Mouse (Mus musculus) embryonic facial prominence, embryonic 15.5 days (tissue): ENCODE measurements around the gene Plin3. TPM values are rescaled to one million over a fixed set of nuclear protein-coding genes. Genes with fewer than 3 reads are reported as not detected.

Experiments
- ATAC-seq: fragments of 200-750 bp; cut with Nextera tagmentation; 2 replicates; pipeline ENCODE4 v1.8.0; 2017; ENCODE audit warnings: low read depth, moderate TSS enrichment; ENCODE audit not compliant: insufficient number of reproducible peaks, low FRiP score, low TSS enrichment
- H3K27ac ChIP-seq: fragments of 300-500 bp; sonication (generic); replicated peaks from 2 replicates; pipeline ENCODE4 v1.5.1; 2015; ENCODE audit warnings: mild to moderate bottlenecking, inconsistent platforms
- H3K27me3 ChIP-seq: fragments of 300-500 bp; sonication (generic); 2 replicates; pipeline ENCODE4 v1.6.1; 2015; ENCODE audit warnings: inconsistent platforms
- H3K36me3 ChIP-seq: fragments of 300-500 bp; sonication (generic); 2 replicates; pipeline ENCODE4 v1.6.1; 2015; ENCODE audit warnings: mild to moderate bottlenecking, inconsistent platforms
- H3K4me1 ChIP-seq: fragments of 300-500 bp; sonication (generic); 2 replicates; pipeline ENCODE4 v1.6.1; 2015; ENCODE audit warnings: inconsistent platforms
- H3K4me2 ChIP-seq: fragments of 300-500 bp; sonication (generic); replicated peaks from 2 replicates; pipeline ENCODE4 v1.6.1; 2015; ENCODE audit warnings: mild to moderate bottlenecking, inconsistent platforms
- H3K4me3 ChIP-seq: fragments of 300-500 bp; sonication (generic); replicated peaks from 2 replicates; pipeline ENCODE4 v1.5.1; 2015; ENCODE audit warnings: mild to moderate bottlenecking, inconsistent platforms
- H3K9ac ChIP-seq: fragments of 300-500 bp; sonication (generic); 2 replicates; pipeline ENCODE4 v1.6.1; 2015; ENCODE audit warnings: inconsistent platforms
- H3K9me3 ChIP-seq: fragments of 300-500 bp; sonication (generic); replicated peaks from 2 replicates; pipeline ENCODE4 v1.6.1; 2016; ENCODE audit warnings: inconsistent platforms
- WGBS: fragments of 180-500 bp; shearing (Covaris S2); methylation state at CpG from one replicate; pipeline ENCODE4 v1.1.7; 2015; 5-methylcytosine and 5-hydroxymethylcytosine counted together
- polyA plus RNA-seq: library from polyadenylated mRNA; unstranded; fragments of >200 nt; fragmentation: Nextera tagmentation; extraction: Ambion mirVana; gene quantifications from 2 replicates; pipeline ENCODE4 v1.2.1, GENCODE M21; 2015

Gene Plin3
- polyA plus RNA-seq, 1 experiment from 2014 or later: 89.5 TPM

GRCm38 (mm10) chr17:56300186-56300585, 7.5 kb upstream of the Plin3 start, which contains the start of gene Arrdc5:
Gene Arrdc5, minus strand, starts transcription at chr17:56300286.
- Histone ChIP-seq H3K9ac (no peak within 1 kb of the TSS), H3K4me1 (peaks cover 24% of the 10 kb centered on the region), H3K27ac (no peak within 1 kb of the TSS), H3K9me3 (no peaks in the 10 kb centered on the region), H3K4me3 (no peak within 1 kb of the TSS), H3K36me3 (no peaks in the 10 kb centered on the region), H3K4me2 (no peak within 1 kb of the TSS), H3K27me3 (no peaks in the 10 kb centered on the region)
- 93% methylated on average over 9 of the region's 9 CpGs for WGBS
- ATAC-seq: no peak

- no peak for ATAC-seq
- peaks cover 9% of the 10 kb centered on the region for H3K4me1 ChIP-seq
- no peak overlapping the region for H3K27ac ChIP-seq
- H3K27me3 ChIP-seq: no peaks in the 10 kb centered on the region
- H3K9me3 ChIP-seq: no peaks in the 10 kb centered on the region
- H3K4me2 ChIP-seq: no peak overlapping the region
- no peak overlapping the region for H3K4me3 ChIP-seq
- H3K36me3 ChIP-seq: no peaks in the 10 kb centered on the region
- whole genome bisulfite sequencing: 100% methylated on average over 1 of the region's 1 CpGs
- H3K9ac ChIP-seq: no peak overlapping the region
Measured at GRCm38 (mm10) chr17:56298238-56298637, 5.6 kb upstream of the Plin3 start.

GRCm38 (mm10) chr17:56296201-56296600, 3.5 kb upstream of the Plin3 start:
- Histone ChIP-seq H3K36me3 (no peaks in the 10 kb centered on the region), H3K27me3 (no peaks in the 10 kb centered on the region), H3K4me3 (no peak overlapping the region), H3K4me1 (peaks cover 9% of the 10 kb centered on the region), H3K4me2 (no peak overlapping the region), H3K27ac (no peak overlapping the region), H3K9ac (no peak overlapping the region), H3K9me3 (no peaks in the 10 kb centered on the region)
- 70% methylated on average over 1 of the region's 1 CpGs for WGBS
- no peak for ATAC-seq

GRCm38 (mm10) chr17:56294241-56294640, 1.6 kb upstream of the Plin3 start:
- no peaks in the 10 kb centered on the region for H3K27me3 ChIP-seq
- no peaks in the 10 kb centered on the region for H3K36me3 ChIP-seq
- no peak overlapping the region for H3K4me2 ChIP-seq
- no peak overlapping the region for H3K9ac ChIP-seq
- H3K9me3 ChIP-seq: no peaks in the 10 kb centered on the region
- no peak overlapping the region for H3K4me3 ChIP-seq
- 83% methylated on average over 19 of the region's 19 CpGs for WGBS
- ATAC-seq: no peak
- H3K27ac ChIP-seq: no peak overlapping the region
- H3K4me1 ChIP-seq: peaks cover 22% of the 10 kb centered on the region

- Histone ChIP-seq H3K9ac (no peak overlapping the region), H3K27ac (no peak overlapping the region), H3K36me3 (no peaks in the 10 kb centered on the region), H3K27me3 (no peaks in the 10 kb centered on the region), H3K4me3 (no peak overlapping the region), H3K4me2 (no peak overlapping the region), H3K4me1 (peaks cover 31% of the 10 kb centered on the region), H3K9me3 (no peaks in the 10 kb centered on the region)
- ATAC-seq: no peak
- WGBS: 73% methylated on average over 1 of the region's 1 CpGs
Measured at GRCm38 (mm10) chr17:56293291-56293690, 618 bp upstream of the Plin3 start.

- Histone ChIP-seq H3K9ac (no peak overlapping the region), H3K4me2 (no peak overlapping the region), H3K27me3 (no peaks in the 10 kb centered on the region), H3K9me3 (no peaks in the 10 kb centered on the region), H3K27ac (peak overlapping the region; percentile 97), H3K36me3 (peaks cover 2% of the 10 kb centered on the region), H3K4me1 (peaks cover 43% of the 10 kb centered on the region), H3K4me3 (no peak overlapping the region)
- WGBS: 75% methylated on average over 7 of the region's 7 CpGs
- ATAC-seq: no peak
Measured at GRCm38 (mm10) chr17:56291826-56292475, 722 bp downstream of the Plin3 start.

GRCm38 (mm10) chr17:56291171-56291511, 1.5 kb downstream of the Plin3 start:
- Histone ChIP-seq H3K4me2 (peak overlapping the region; percentile 75), H3K9me3 (no peaks in the 10 kb centered on the region), H3K27ac (peak overlapping the region; percentile 97), H3K4me1 (peaks cover 43% of the 10 kb centered on the region), H3K9ac (no peak overlapping the region), H3K27me3 (no peaks in the 10 kb centered on the region), H3K4me3 (peak overlapping the region; percentile 54), H3K36me3 (peaks cover 10% of the 10 kb centered on the region)
- peak; percentile 89 for ATAC-seq
- WGBS: under 1% methylated on average over 16 of the region's 16 CpGs

GRCm38 (mm10) chr17:56290388-56291170, 2.1 kb downstream of the Plin3 start:
- Histone ChIP-seq H3K27ac (peak overlapping the region; percentile 97), H3K4me3 (peak overlapping the region; percentile 54), H3K4me2 (peak overlapping the region; percentile 75), H3K27me3 (no peaks in the 10 kb centered on the region), H3K9me3 (no peaks in the 10 kb centered on the region), H3K36me3 (peaks cover 16% of the 10 kb centered on the region), H3K4me1 (peaks cover 43% of the 10 kb centered on the region), H3K9ac (peak overlapping the region; percentile 64)
- under 1% methylated on average over 17 of the region's 17 CpGs for WGBS
- peak; percentile 92 for ATAC-seq

- peak overlapping the region; percentile 75 for H3K4me2 ChIP-seq
- H3K9me3 ChIP-seq: no peaks in the 10 kb centered on the region
- no peak for ATAC-seq
- WGBS: under 1% methylated on average over 23 of the region's 23 CpGs
- H3K4me1 ChIP-seq: peaks cover 43% of the 10 kb centered on the region
- H3K36me3 ChIP-seq: peaks cover 25% of the 10 kb centered on the region
- H3K27ac ChIP-seq: peak overlapping the region; percentile 97
- H3K4me3 ChIP-seq: peak overlapping the region; percentile 54
- H3K27me3 ChIP-seq: no peaks in the 10 kb centered on the region
- peak overlapping the region; percentile 64 for H3K9ac ChIP-seq
Measured at GRCm38 (mm10) chr17:56289371-56290331, 3.0 kb downstream of the Plin3 start.

GRCm38 (mm10) chr17:56288866-56289265, 3.8 kb downstream of the Plin3 start:
- no peak for ATAC-seq
- no peaks in the 10 kb centered on the region for H3K9me3 ChIP-seq
- H3K36me3 ChIP-seq: peaks cover 33% of the 10 kb centered on the region
- H3K4me2 ChIP-seq: peak overlapping the region; percentile 75
- H3K27ac ChIP-seq: peak overlapping the region; percentile 97
- H3K9ac ChIP-seq: no peak overlapping the region
- H3K4me3 ChIP-seq: peak overlapping the region; percentile 54
- H3K4me1 ChIP-seq: peaks cover 43% of the 10 kb centered on the region
- H3K27me3 ChIP-seq: no peaks in the 10 kb centered on the region
- 27% methylated on average over 3 of the region's 3 CpGs for WGBS

- Histone ChIP-seq H3K4me3 (0 out of 2 replicates have a peak overlapping the region, but pooled peaks have one; percentile 9), H3K27me3 (no peaks in the 10 kb centered on the region), H3K27ac (peak overlapping the region; percentile 40), H3K9me3 (no peaks in the 10 kb centered on the region), H3K9ac (0 out of 2 replicates have a peak overlapping the region, but pooled peaks have one; percentile 0), H3K36me3 (peaks cover 41% of the 10 kb centered on the region), H3K4me2 (no peak overlapping the region), H3K4me1 (peaks cover 43% of the 10 kb centered on the region)
- WGBS: 58% methylated on average over 3 of the region's 3 CpGs
- ATAC-seq: no peak
Measured at GRCm38 (mm10) chr17:56287830-56288229, 4.8 kb downstream of the Plin3 start.
